Mouse (Mus musculus) forebrain, embryonic 16.5 days (tissue): ENCODE results near the gene Aqr. TPM values are rescaled to one million over a fixed set of nuclear protein-coding genes. Genes with fewer than 3 reads are reported as not detected.

Source experiments
- ATAC-seq: fragments of 200-750 bp; cut with Nextera tagmentation; 2 replicates; pipeline ENCODE4 v1.8.0; 2017; ENCODE audit warnings: mild to moderate bottlenecking, moderate library complexity
- H3K27ac ChIP-seq: fragments of 300-500 bp; sonication (generic); 2 replicates; pipeline ENCODE4 v1.5.1; 2014; ENCODE audit warnings: low read length, control low read depth
- H3K27me3 ChIP-seq: fragments of 300-500 bp; sonication (generic); replicated peaks from 2 replicates; pipeline ENCODE4 v1.6.1; 2014; ENCODE audit warnings: low read length; ENCODE audit not compliant: control insufficient read depth, insufficient read depth
- H3K36me3 ChIP-seq: fragments of 300-500 bp; sonication (generic); 2 replicates; pipeline ENCODE4 v1.6.1; 2014; ENCODE audit not compliant: control insufficient read depth, insufficient read depth
- H3K4me1 ChIP-seq: fragments of 300-500 bp; sonication (generic); replicated peaks from 2 replicates; pipeline ENCODE4 v1.6.1; 2014; ENCODE audit warnings: low read length; ENCODE audit not compliant: control insufficient read depth, insufficient read depth
- H3K4me2 ChIP-seq: fragments of 300-500 bp; sonication (generic); 2 replicates; pipeline ENCODE4 v1.6.1; 2014; ENCODE audit warnings: mild to moderate bottlenecking, low read length, control low read depth
- H3K4me3 ChIP-seq: fragments of 300-500 bp; sonication (generic); replicated peaks from 2 replicates; pipeline ENCODE4 v1.5.1; 2014; ENCODE audit warnings: mild to moderate bottlenecking, low read length, control low read depth
- H3K9ac ChIP-seq: fragments of 300-500 bp; sonication (generic); replicated peaks from 2 replicates; pipeline ENCODE4 v1.6.1; 2014; ENCODE audit warnings: low read depth, low read length, control low read depth
- H3K9me3 ChIP-seq: fragments of 300-500 bp; sonication (generic); 2 replicates; pipeline ENCODE4 v1.6.1; 2016; ENCODE audit warnings: low read length; ENCODE audit not compliant: control insufficient read depth
- WGBS: fragments of 180-500 bp; shearing (Covaris S2); extraction: QIAGEN DNeasy Blood & Tissue Kit; methylation state at CpG from one replicate; pipeline ENCODE4 v1.1.7; 2014; 5-methylcytosine and 5-hydroxymethylcytosine counted together
- polyA plus RNA-seq: library from polyadenylated mRNA; unstranded; fragments of >200 nt; fragmentation: Nextera tagmentation; extraction: Ambion mirVana; gene quantifications from 2 replicates; pipeline ENCODE4 v1.2.1, GENCODE M21; 2015

The Aqr gene
- polyA plus RNA-seq, 1 experiment from 2014 or later, result 41.8 TPM

GRCm38 (mm10) chr2:114096570-114096969 is 90.3 kb downstream of the Aqr start:
- H3K4me1 ChIP-seq, result no peaks in the 10 kb centered on the region
- no peaks in the 10 kb centered on the region for H3K27me3 ChIP-seq
- no peak overlapping the region for H3K9ac ChIP-seq
- no peak for ATAC-seq
- no peaks in the 10 kb centered on the region for H3K9me3 ChIP-seq
- H3K36me3 ChIP-seq, result peaks cover 10% of the 10 kb centered on the region
- WGBS, result 74% methylated on average over 1 of the region's 1 CpGs
- H3K27ac ChIP-seq, result no peak overlapping the region
- no peak overlapping the region for H3K4me3 ChIP-seq
- no peak overlapping the region for H3K4me2 ChIP-seq

DNA sequence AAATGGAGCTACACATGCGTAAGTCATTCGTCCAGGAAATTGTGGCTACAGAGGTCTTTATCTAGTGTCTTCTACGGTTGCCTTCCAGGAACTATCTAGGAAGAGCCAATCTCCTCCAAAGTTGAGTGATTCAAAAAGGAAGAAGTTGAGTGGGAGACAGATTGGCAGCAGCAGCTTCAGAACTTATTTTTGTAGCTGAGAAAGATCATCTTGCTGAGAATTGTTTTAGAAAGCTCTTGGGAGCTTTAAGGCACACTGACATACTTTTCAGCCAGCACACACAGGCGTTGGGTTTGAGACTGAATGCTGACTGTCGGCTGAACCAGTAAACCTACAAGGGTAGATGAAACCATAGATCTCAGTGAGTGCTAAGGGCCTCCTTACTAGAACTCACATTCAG is 91.5 kb downstream of the Aqr start:
- no peak overlapping the region for H3K27ac ChIP-seq
- H3K36me3 ChIP-seq, result peaks cover 5% of the 10 kb centered on the region; the same call in 1 of the 2 replicates
- no peak overlapping the region for H3K9ac ChIP-seq
- no peaks in the 10 kb centered on the region for H3K9me3 ChIP-seq
- no peaks in the 10 kb centered on the region for H3K4me1 ChIP-seq
- no peak overlapping the region for H3K4me2 ChIP-seq
- no peak overlapping the region for H3K4me3 ChIP-seq
- 90% methylated on average over 5 of the region's 5 CpGs for WGBS
- H3K27me3 ChIP-seq, result no peaks in the 10 kb centered on the region
- ATAC-seq, result no peak

DNA sequence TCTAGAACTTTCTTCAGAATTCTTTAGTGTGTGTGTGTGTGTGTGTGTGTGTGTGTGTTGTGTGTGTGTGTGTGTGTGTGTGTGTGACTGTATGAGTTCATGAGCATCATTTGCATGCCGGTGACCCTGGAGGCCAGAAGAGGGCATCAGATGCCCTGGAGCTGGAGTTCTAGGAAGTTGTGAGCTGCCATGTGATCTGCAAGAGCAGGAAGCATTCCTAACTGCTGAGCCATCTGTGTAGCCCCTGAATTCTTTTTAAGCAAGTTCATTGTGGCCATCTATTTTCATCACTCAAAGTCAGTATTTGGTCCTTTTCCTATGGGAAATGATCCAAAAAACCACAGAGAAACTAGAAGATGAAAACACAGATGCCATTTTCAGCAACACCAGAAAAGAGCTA is 92.1 kb downstream of the Aqr start:
- 100% methylated on average over 1 of the region's 1 CpGs for WGBS

DNA sequence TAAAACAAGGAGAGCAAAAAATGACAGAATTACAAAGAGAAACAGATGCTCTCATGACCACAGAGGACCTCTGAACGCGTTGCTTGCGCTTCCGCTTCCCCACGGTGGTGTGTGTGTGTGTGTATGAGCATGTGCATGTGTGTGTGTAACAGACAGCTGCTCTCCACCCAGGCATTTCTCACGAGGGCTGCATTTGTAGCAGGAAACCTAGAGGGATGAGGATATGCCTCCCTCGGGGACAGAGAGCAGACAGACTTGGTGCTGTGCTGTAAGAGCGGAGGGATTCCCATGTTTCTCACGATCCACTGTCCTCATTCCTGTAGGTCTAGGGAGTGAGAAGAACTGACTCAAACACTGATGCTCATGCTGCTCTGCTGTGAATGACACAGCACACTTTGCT is 93.2 kb downstream of the Aqr start:
- H3K4me3 ChIP-seq, result no peak overlapping the region
- H3K27ac ChIP-seq, result no peak overlapping the region
- no peak overlapping the region for H3K9ac ChIP-seq
- H3K4me2 ChIP-seq, result no peak overlapping the region
- no peaks in the 10 kb centered on the region for H3K27me3 ChIP-seq
- H3K9me3 ChIP-seq, result no peaks in the 10 kb centered on the region
- 75% methylated on average over 9 of the region's 9 CpGs for WGBS
- no peaks in the 10 kb centered on the region for H3K4me1 ChIP-seq
- H3K36me3 ChIP-seq, result peaks cover 2% of the 10 kb centered on the region; the same call in 1 of the 2 replicates
- ATAC-seq, result 0 out of 2 replicates have a peak, but pooled peaks have one; percentile 31

More for the DNA sequence above, 92.1 kb downstream of the Aqr start:
- H3K9ac ChIP-seq, result no peak overlapping the region
- H3K4me2 ChIP-seq, result no peak overlapping the region
- H3K27me3 ChIP-seq, result no peaks in the 10 kb centered on the region
- no peak overlapping the region for H3K4me3 ChIP-seq
- H3K27ac ChIP-seq, result no peak overlapping the region
- ATAC-seq, result no peak
- H3K4me1 ChIP-seq, result no peaks in the 10 kb centered on the region
- H3K36me3 ChIP-seq, result peaks cover 2% of the 10 kb centered on the region; the same call in 1 of the 2 replicates
- no peaks in the 10 kb centered on the region for H3K9me3 ChIP-seq

- Histone ChIP-seq H3K27me3 (no peaks in the 10 kb centered on the region), H3K4me1 (no peaks in the 10 kb centered on the region), H3K36me3 (no peaks in the 10 kb centered on the region), H3K4me2 (no peak overlapping the region), H3K27ac (no peak overlapping the region), H3K9me3 (no peaks in the 10 kb centered on the region), H3K4me3 (no peak overlapping the region), H3K9ac (no peak overlapping the region)
- ATAC-seq, result no peak
- WGBS, result 86% methylated on average over 3 of the region's 3 CpGs
These were observed 97.0 kb downstream of the Aqr start for GRCm38 (mm10) chr2:114089862-114090261.

DNA sequence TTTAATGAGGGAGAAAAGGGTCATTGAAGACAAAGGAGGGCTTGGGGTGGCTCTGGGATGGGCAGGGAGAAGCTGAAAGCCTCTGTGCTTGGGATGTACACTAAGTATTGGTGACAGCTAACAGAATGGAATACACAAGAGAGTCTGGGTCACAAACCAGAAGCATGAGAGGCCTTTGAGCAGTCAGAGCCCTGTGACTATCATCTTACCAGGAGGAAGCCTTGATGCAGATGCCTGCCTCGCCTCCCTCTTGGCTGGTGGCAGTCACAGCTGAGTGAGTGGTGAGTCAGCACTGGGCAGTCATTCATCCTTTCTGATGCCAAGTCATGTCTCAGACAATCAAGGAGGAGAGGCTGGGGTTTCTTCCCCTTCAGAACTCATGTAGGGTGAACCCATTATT is 99.6 kb downstream of the Aqr start:
- H3K27me3 ChIP-seq, result no peaks in the 10 kb centered on the region
- 59% methylated on average over 1 of the region's 1 CpGs for WGBS
- no peak overlapping the region for H3K27ac ChIP-seq
- H3K4me3 ChIP-seq, result no peak overlapping the region
- no peaks in the 10 kb centered on the region for H3K36me3 ChIP-seq
- no peaks in the 10 kb centered on the region for H3K9me3 ChIP-seq
- ATAC-seq, result no peak
- H3K9ac ChIP-seq, result no peak overlapping the region
- H3K4me1 ChIP-seq, result no peaks in the 10 kb centered on the region
- no peak overlapping the region for H3K4me2 ChIP-seq

DNA sequence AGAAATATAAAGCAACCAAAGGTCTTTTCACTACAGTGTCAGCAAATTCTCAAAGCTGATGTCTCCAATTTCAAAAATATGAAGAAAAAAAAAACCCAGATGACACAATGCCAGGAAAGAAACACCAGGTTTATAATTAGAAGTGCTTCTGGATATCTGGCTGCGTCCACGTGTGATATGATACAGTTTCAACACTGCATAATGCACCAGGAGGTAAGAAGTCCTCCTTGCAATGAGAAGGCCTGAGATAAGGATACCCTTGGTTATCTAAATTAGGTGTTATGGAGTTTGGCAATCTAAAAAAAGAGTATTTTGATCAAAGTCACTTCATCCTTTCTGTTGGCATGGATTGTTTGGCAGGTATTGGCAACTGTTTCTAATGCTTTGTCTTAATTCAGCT is 114.9 kb downstream of the Aqr start:
- ATAC-seq, result no peak
- 92% methylated on average over 2 of the region's 2 CpGs for WGBS
- Histone ChIP-seq H3K9ac (no peak overlapping the region), H3K9me3 (no peaks in the 10 kb centered on the region), H3K4me3 (no peak overlapping the region), H3K27me3 (no peaks in the 10 kb centered on the region), H3K4me2 (no peak overlapping the region), H3K36me3 (no peaks in the 10 kb centered on the region), H3K4me1 (no peaks in the 10 kb centered on the region), H3K27ac (no peak overlapping the region)

DNA sequence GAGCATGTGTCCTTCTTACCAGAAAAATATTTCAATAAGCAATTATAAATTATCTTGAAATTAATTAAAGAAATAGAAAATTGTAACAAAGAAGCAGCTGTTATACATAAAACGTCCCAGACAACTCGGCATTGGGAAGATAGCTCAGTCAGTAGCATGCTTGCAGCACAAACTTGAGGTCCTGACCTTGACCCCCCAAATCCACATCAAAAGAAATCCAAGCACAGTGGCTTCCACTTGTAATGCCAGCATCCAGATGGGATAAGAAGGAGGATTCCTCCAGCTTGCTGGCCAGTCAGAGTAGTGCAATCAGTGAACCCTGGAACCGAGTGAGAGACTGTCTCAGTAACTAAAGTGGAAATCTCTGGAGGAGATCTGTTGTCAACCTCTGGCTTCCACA is 120.6 kb downstream of the Aqr start:
- H3K4me3 ChIP-seq, result no peak overlapping the region
- H3K4me1 ChIP-seq, result no peaks in the 10 kb centered on the region
- H3K9ac ChIP-seq, result no peak overlapping the region
- no peak overlapping the region for H3K4me2 ChIP-seq
- no peaks in the 10 kb centered on the region for H3K36me3 ChIP-seq
- no peaks in the 10 kb centered on the region for H3K9me3 ChIP-seq
- ATAC-seq, result no peak
- WGBS, result 85% methylated on average over 3 of the region's 3 CpGs
- H3K27ac ChIP-seq, result no peak overlapping the region
- no peaks in the 10 kb centered on the region for H3K27me3 ChIP-seq

- no peak overlapping the region for H3K27ac ChIP-seq
- no peaks in the 10 kb centered on the region for H3K27me3 ChIP-seq
- H3K4me3 ChIP-seq, result no peak overlapping the region
- no peak overlapping the region for H3K9ac ChIP-seq
- 76% methylated on average over 2 of the region's 2 CpGs for WGBS
- no peaks in the 10 kb centered on the region for H3K4me1 ChIP-seq
- no peaks in the 10 kb centered on the region for H3K9me3 ChIP-seq
- no peak overlapping the region for H3K4me2 ChIP-seq
- no peak for ATAC-seq
- H3K36me3 ChIP-seq, result no peaks in the 10 kb centered on the region
These were observed 122.8 kb downstream of the Aqr start for GRCm38 (mm10) chr2:114064004-114064403.

- Histone ChIP-seq H3K4me1 (peaks cover 5% of the 10 kb centered on the region), H3K27me3 (no peaks in the 10 kb centered on the region), H3K4me2 (no peak overlapping the region), H3K9me3 (no peaks in the 10 kb centered on the region), H3K36me3 (no peaks in the 10 kb centered on the region), H3K27ac (no peak overlapping the region), H3K4me3 (no peak overlapping the region), H3K9ac (no peak overlapping the region)
- WGBS, result 55% methylated on average over 6 of the region's 6 CpGs
- no peak for ATAC-seq
These were observed 126.7 kb downstream of the Aqr start for GRCm38 (mm10) chr2:114060071-114060591.
